In genomic region chr7:16858336-16858735, GRCm38 (mm10) we compare ENCODE assay signal across 10 mouse cellular contexts. TPM values are rescaled to one million over a fixed set of nuclear protein-coding genes. Genes with fewer than 3 reads are reported as not detected.
DNase-seq lines count a peak whose midpoint lies in the region; ATAC-seq and TF ChIP-seq lines count a peak whose summit lies in the region.
"Had no signal": no experiment of that assay in that cellular context is flagged by ENCODE, and none has a peak within 500 bp of the region (broad histone marks: within the 10 kb centered on the region; RNA-seq: fewer than 3 reads in every experiment).

No protein-coding gene starts in this region.

- H3K27ac ChIP-seq in intestine, postnatal 0 days (ENCODE audit: low read depth, low read length) = no peak overlapping the region
- no peak overlapping the region for H3K27ac ChIP-seq in intestine, embryonic 16.5 days (ENCODE audit: low read length)
- no peak overlapping the region for H3K27ac ChIP-seq in limb, embryonic 10.5 days
- H3K27ac ChIP-seq: embryonic facial prominence, embryonic 12.5 days; limb, embryonic 15.5 days had no signal

- H3K4me2 ChIP-seq in intestine, postnatal 0 days (replicated peaks; ENCODE audit: low read depth) = no peak overlapping the region
- no peak overlapping the region for H3K4me2 ChIP-seq in intestine, embryonic 16.5 days (ENCODE audit: low read depth, low read length)
- H3K4me2 ChIP-seq: embryonic facial prominence, embryonic 12.5 days; limb, embryonic 15.5 days had no signal

- H3K4me1 ChIP-seq in intestine, postnatal 0 days (replicated peaks; ENCODE audit: control insufficient read depth, insufficient read depth, low read length) = no peaks in the 10 kb centered on the region
- no peaks in the 10 kb centered on the region for H3K4me1 ChIP-seq in intestine, embryonic 16.5 days (ENCODE audit: control insufficient read depth, insufficient read depth, low read length)
- no peaks in the 10 kb centered on the region for H3K4me1 ChIP-seq in limb, embryonic 10.5 days
- H3K4me1 ChIP-seq: embryonic facial prominence, embryonic 12.5 days had no signal

- no peak overlapping the region for H3K9ac ChIP-seq in intestine, postnatal 0 days (ENCODE audit: low read depth, low read length)
- no peak overlapping the region for H3K9ac ChIP-seq in intestine, embryonic 16.5 days (ENCODE audit: low read depth, low read length)
- H3K9ac ChIP-seq: embryonic facial prominence, embryonic 12.5 days; limb, embryonic 15.5 days had no signal

- 28% methylated on average over 17 of the region's 17 CpGs for WGBS in intestine, postnatal 0 days
- 28% methylated on average over 17 of the region's 17 CpGs for WGBS in intestine, embryonic 16.5 days
- 24% methylated on average over 17 of the region's 17 CpGs for WGBS in limb, embryonic 10.5 days

- H3K36me3 ChIP-seq in intestine, postnatal 0 days (ENCODE audit: control insufficient read depth, insufficient read depth) = peaks cover 72% of the 10 kb centered on the region
- peaks cover 8% of the 10 kb centered on the region; the same call in 1 of the 2 replicates for H3K36me3 ChIP-seq in intestine, embryonic 16.5 days (ENCODE audit: control insufficient read depth, insufficient read depth, low read length)
- H3K36me3 ChIP-seq in limb, embryonic 10.5 days = peaks cover 81% of the 10 kb centered on the region

- H3K9me3 ChIP-seq in intestine, postnatal 0 days (ENCODE audit: control insufficient read depth) = no peaks in the 10 kb centered on the region
- H3K9me3 ChIP-seq in intestine, embryonic 16.5 days (ENCODE audit: control insufficient read depth, low read length) = no peaks in the 10 kb centered on the region
- H3K9me3 ChIP-seq in limb, embryonic 10.5 days (replicated peaks) = no peaks in the 10 kb centered on the region
- H3K9me3 ChIP-seq: embryonic facial prominence, embryonic 12.5 days; limb, embryonic 15.5 days had no signal

- H3K4me3 ChIP-seq in intestine, postnatal 0 days (ENCODE audit: low read depth, low read length) = no peak overlapping the region
- no peak overlapping the region for H3K4me3 ChIP-seq in intestine, embryonic 16.5 days (ENCODE audit: low read length)
- no peak overlapping the region for H3K4me3 ChIP-seq in limb, embryonic 10.5 days
- H3K4me3 ChIP-seq: embryonic facial prominence, embryonic 12.5 days; limb, embryonic 15.5 days had no signal

- H3K27me3 ChIP-seq in intestine, postnatal 0 days (replicated peaks; ENCODE audit: control insufficient read depth, insufficient read depth, low read length) = no peaks in the 10 kb centered on the region
- H3K27me3 ChIP-seq in intestine, embryonic 16.5 days (replicated peaks; ENCODE audit: control insufficient read depth, insufficient read depth, low read length) = no peaks in the 10 kb centered on the region
- H3K27me3 ChIP-seq in limb, embryonic 10.5 days (ENCODE audit: low read depth, poor library complexity, severe bottlenecking) = no peaks in the 10 kb centered on the region
- H3K27me3 ChIP-seq: embryonic facial prominence, embryonic 12.5 days; limb, embryonic 15.5 days had no signal

- peak; percentile 80 for TF ChIP-seq CTCF in intestine, postnatal 0 days (IDR thresholded peaks at IDR 0.05; ENCODE audit: low read depth)

- ATAC-seq in intestine, postnatal 0 days = 0 out of 2 replicates have a peak, but pooled peaks have one; percentile 36
- no peak for ATAC-seq in intestine, embryonic 16.5 days

- DNase-seq in MEL-GATA-1-ER (ENCODE audit: extremely low read depth, low read depth) = peak; percentile 32
- peak; percentile 44 for DNase-seq in embryo, embryonic 10.5 days (ENCODE audit: low spot score)
- DNase-seq in limb, embryonic 10.5 days (ENCODE audit: low spot score) = peak; percentile 63
- peak; percentile 26 to 60 for DNase-seq in natural killer cell, adult 2 months (ENCODE audit: low spot score in 2 of 2)
- no peak for DNase-seq in ovary, postnatal 36 days (ENCODE audit: low spot score)
- DNase-seq in layer of hippocampus, adult 11-12 months (ENCODE audit: low spot score) = no peak

RNA-seq across cellular contexts. Expression of gene Prkd2, which starts 15.6 kb away (rescaled TPM):
- 9.2 and 11.2 TPM in 2 replicates for polyA plus RNA-seq in intestine, postnatal 0 days (2015; fragmentation: Nextera tagmentation; extraction: Ambion mirVana)
- 10.3 and 11.5 TPM in 2 replicates for polyA plus RNA-seq in intestine, embryonic 16.5 days (2015; fragmentation: Nextera tagmentation; extraction: Ambion mirVana)
- 15.0 and 15.6 TPM in 2 replicates for polyA plus RNA-seq in limb, embryonic 10.5 days (2016; fragmentation: Nextera tagmentation; extraction: Ambion mirVana)

RNA-seq across cellular contexts. Expression of gene Dact3, which starts 16.8 kb away (rescaled TPM):
- 3.4 and 3.7 TPM in 2 replicates for polyA plus RNA-seq in intestine, postnatal 0 days (2015; fragmentation: Nextera tagmentation; extraction: Ambion mirVana)
- polyA plus RNA-seq in intestine, embryonic 16.5 days (2015; fragmentation: Nextera tagmentation; extraction: Ambion mirVana) = 1.6 and 1.7 TPM in 2 replicates
- 7.0 and 8.2 TPM in 2 replicates for polyA plus RNA-seq in limb, embryonic 10.5 days (2016; fragmentation: Nextera tagmentation; extraction: Ambion mirVana)

RNA-seq across cellular contexts. Expression of gene Gng8, which starts 33.2 kb away (rescaled TPM):
- polyA plus RNA-seq in intestine, postnatal 0 days (2015; fragmentation: Nextera tagmentation; extraction: Ambion mirVana) = 4.7 and 5.3 TPM in 2 replicates
- polyA plus RNA-seq in intestine, embryonic 16.5 days (2015; fragmentation: Nextera tagmentation; extraction: Ambion mirVana) = 7.8 and 9.2 TPM in 2 replicates
- 15.4 and 18.5 TPM in 2 replicates for polyA plus RNA-seq in limb, embryonic 10.5 days (2016; fragmentation: Nextera tagmentation; extraction: Ambion mirVana)

RNA-seq across cellular contexts. Expression of gene Fkrp, which starts 41.8 kb away (rescaled TPM):
- 12.3 and 12.7 TPM in 2 replicates for polyA plus RNA-seq in intestine, postnatal 0 days (2015; fragmentation: Nextera tagmentation; extraction: Ambion mirVana)
- 20.3 and 22.3 TPM in 2 replicates for polyA plus RNA-seq in intestine, embryonic 16.5 days (2015; fragmentation: Nextera tagmentation; extraction: Ambion mirVana)
- 27.2 and 33.1 TPM in 2 replicates for polyA plus RNA-seq in limb, embryonic 10.5 days (2016; fragmentation: Nextera tagmentation; extraction: Ambion mirVana)

RNA-seq across cellular contexts. Expression of gene Strn4, which starts 42.6 kb away (rescaled TPM):
- 33.7 and 35.8 TPM in 2 replicates for polyA plus RNA-seq in intestine, postnatal 0 days (2015; fragmentation: Nextera tagmentation; extraction: Ambion mirVana)
- polyA plus RNA-seq in intestine, embryonic 16.5 days (2015; fragmentation: Nextera tagmentation; extraction: Ambion mirVana) = 68.9 and 72.3 TPM in 2 replicates
- polyA plus RNA-seq in limb, embryonic 10.5 days (2016; fragmentation: Nextera tagmentation; extraction: Ambion mirVana) = 130 and 145 TPM in 2 replicates

Comparison
In these comparisons a context has a peak if more than half of its experiments do, and no peak if none do; other contexts are left out.
1. DNase-seq: peak in MEL-GATA-1-ER (single experiment), embryo, embryonic 10.5 days (single experiment), limb, embryonic 10.5 days (single experiment) and natural killer cell, adult 2 months (2 of 2); none in ovary, postnatal 36 days (single experiment) and layer of hippocampus, adult 11-12 months (single experiment).